Mouse (Mus musculus): ENCODE measurements around the gene Mrnip. TPM values are rescaled to one million over a fixed set of nuclear protein-coding genes. Genes with fewer than 3 reads are reported as not detected.

The Mrnip gene
- total RNA-seq, 1 experiment = 13.0 TPM

GRCm38 (mm10) chr11:50198219-50198846 is 24.1 kb downstream of the Mrnip start:
- Histone ChIP-seq H3K9me3 (ENCODE audit: control insufficient read depth, insufficient read depth, low read depth, low read length) (no peaks in the 10 kb centered on the region), H3K27ac (ENCODE audit: insufficient read depth, low read depth, low read length, poor library complexity, severe bottlenecking) (no peak overlapping the region), H3K4me1 (ENCODE audit: control insufficient read depth in 2 of 2, insufficient read depth in 2 of 2, low read length in 2 of 2, poor library complexity in 1 of 2) (0 out of 4 replicates have a peak, but pooled peaks cover 0 to 4% of the 10 kb centered on the region in 2 experiments), H3K36me3 (ENCODE audit: control insufficient read depth, insufficient read depth, low read length, poor library complexity, severe bottlenecking) (peaks cover 44% of the 10 kb centered on the region), H3K4me3 (ENCODE audit: insufficient read depth in 1 of 2, low read depth in 1 of 2, low read length in 2 of 2, poor library complexity in 1 of 2, severe bottlenecking in 1 of 2) (no peak overlapping the region), H3K9ac (ENCODE audit: insufficient read depth, low read depth, low read length, poor library complexity, severe bottlenecking) (no peak overlapping the region)
- DNase-seq (ENCODE audit: low read depth, low spot score) = no peak
- in situ Hi-C loops (cut with MboI; ENCODE audit: low sequenced_read_pairs in 2 of 2, unreplicated experiment in 2 of 2) = no loop called here
- TF ChIP-seq ZNF384 (IDR thresholded peaks at IDR 0.05; ENCODE audit: low read depth, low read length) (peak; percentile 53; the same call in 1 of the 2 replicates), CHD2 (IDR thresholded peaks at IDR 0.05; ENCODE audit: low read depth, low read length) (no peak)

- Histone ChIP-seq H3K9me3 (ENCODE audit: control insufficient read depth, insufficient read depth, low read depth, low read length) (no peaks in the 10 kb centered on the region), H3K4me3 (ENCODE audit: insufficient read depth in 1 of 2, low read depth in 1 of 2, low read length in 2 of 2, poor library complexity in 1 of 2, severe bottlenecking in 1 of 2) (no peak overlapping the region), H3K9ac (ENCODE audit: insufficient read depth, low read depth, low read length, poor library complexity, severe bottlenecking) (no peak overlapping the region), H3K27ac (ENCODE audit: insufficient read depth, low read depth, low read length, poor library complexity, severe bottlenecking) (no peak overlapping the region), H3K36me3 (ENCODE audit: control insufficient read depth, insufficient read depth, low read length, poor library complexity, severe bottlenecking) (peaks cover 48% of the 10 kb centered on the region), H3K4me1 (ENCODE audit: control insufficient read depth in 2 of 2, insufficient read depth in 2 of 2, low read length in 2 of 2, poor library complexity in 1 of 2) (0 out of 4 replicates have a peak, but pooled peaks cover 0 to 4% of the 10 kb centered on the region in 2 experiments)
- no peak for DNase-seq (ENCODE audit: low read depth, low spot score)
- TF ChIP-seq ZNF384 (IDR thresholded peaks at IDR 0.05; ENCODE audit: low read depth, low read length) (no peak), ZC3H11A (IDR thresholded peaks at IDR 0.05; ENCODE audit: borderline replicate concordance, low read depth, low read length) (no peak), MAFK (IDR thresholded peaks at IDR 0.05; ENCODE audit: insufficient read depth, low read depth, low read length) (no peak), CHD2 (IDR thresholded peaks at IDR 0.05; ENCODE audit: low read depth, low read length) (no peak), HCFC1 (IDR thresholded peaks at IDR 0.05; ENCODE audit: borderline replicate concordance, insufficient read depth, low read length) (no peak)
- in situ Hi-C loops (cut with MboI; ENCODE audit: low sequenced_read_pairs in 2 of 2, unreplicated experiment in 2 of 2) = no loop called here
Observed at GRCm38 (mm10) chr11:50198916-50199315, 24.7 kb downstream of the Mrnip start.

GRCm38 (mm10) chr11:50200613-50201012 is 26.4 kb downstream of the Mrnip start:
- Histone ChIP-seq H3K9ac (ENCODE audit: insufficient read depth, low read depth, low read length, poor library complexity, severe bottlenecking) (no peak overlapping the region), H3K9me3 (ENCODE audit: control insufficient read depth, insufficient read depth, low read depth, low read length) (no peaks in the 10 kb centered on the region), H3K4me1 (ENCODE audit: control insufficient read depth in 2 of 2, insufficient read depth in 2 of 2, low read length in 2 of 2, poor library complexity in 1 of 2) (no peaks in the 10 kb centered on the region), H3K36me3 (ENCODE audit: control insufficient read depth, insufficient read depth, low read length, poor library complexity, severe bottlenecking) (peaks cover 62% of the 10 kb centered on the region), H3K27ac (ENCODE audit: insufficient read depth, low read depth, low read length, poor library complexity, severe bottlenecking) (no peak overlapping the region), H3K4me3 (ENCODE audit: insufficient read depth in 1 of 2, low read depth in 1 of 2, low read length in 2 of 2, poor library complexity in 1 of 2, severe bottlenecking in 1 of 2) (no peak overlapping the region)
- in situ Hi-C loops (cut with MboI; ENCODE audit: low sequenced_read_pairs in 2 of 2, unreplicated experiment in 2 of 2) = no loop called here
- TF ChIP-seq MAFK (IDR thresholded peaks at IDR 0.05; ENCODE audit: insufficient read depth, low read depth, low read length) (no peak), ZC3H11A (IDR thresholded peaks at IDR 0.05; ENCODE audit: borderline replicate concordance, low read depth, low read length) (no peak), HCFC1 (IDR thresholded peaks at IDR 0.05; ENCODE audit: borderline replicate concordance, insufficient read depth, low read length) (no peak), CHD2 (IDR thresholded peaks at IDR 0.05; ENCODE audit: low read depth, low read length) (no peak), ZNF384 (IDR thresholded peaks at IDR 0.05; ENCODE audit: low read depth, low read length) (no peak)
- no peak for DNase-seq (ENCODE audit: low read depth, low spot score)

- no peak for DNase-seq (ENCODE audit: low read depth, low spot score)
- Histone ChIP-seq H3K27ac (ENCODE audit: insufficient read depth, low read depth, low read length, poor library complexity, severe bottlenecking) (no peak overlapping the region), H3K9ac (ENCODE audit: insufficient read depth, low read depth, low read length, poor library complexity, severe bottlenecking) (no peak overlapping the region), H3K4me3 (ENCODE audit: insufficient read depth in 1 of 2, low read depth in 1 of 2, low read length in 2 of 2, poor library complexity in 1 of 2, severe bottlenecking in 1 of 2) (no peak overlapping the region), H3K36me3 (ENCODE audit: control insufficient read depth, insufficient read depth, low read length, poor library complexity, severe bottlenecking) (peaks cover 71% of the 10 kb centered on the region), H3K9me3 (ENCODE audit: control insufficient read depth, insufficient read depth, low read depth, low read length) (no peaks in the 10 kb centered on the region), H3K4me1 (ENCODE audit: control insufficient read depth in 2 of 2, insufficient read depth in 2 of 2, low read length in 2 of 2, poor library complexity in 1 of 2) (no peaks in the 10 kb centered on the region)
- in situ Hi-C loops (cut with MboI; ENCODE audit: low sequenced_read_pairs in 2 of 2, unreplicated experiment in 2 of 2) = no loop called here
- TF ChIP-seq HCFC1 (IDR thresholded peaks at IDR 0.05; ENCODE audit: borderline replicate concordance, insufficient read depth, low read length) (no peak), ZC3H11A (IDR thresholded peaks at IDR 0.05; ENCODE audit: borderline replicate concordance, low read depth, low read length) (no peak), ZNF384 (IDR thresholded peaks at IDR 0.05; ENCODE audit: low read depth, low read length) (no peak), MAFK (IDR thresholded peaks at IDR 0.05; ENCODE audit: insufficient read depth, low read depth, low read length) (no peak), CHD2 (IDR thresholded peaks at IDR 0.05; ENCODE audit: low read depth, low read length) (no peak)
Observed at GRCm38 (mm10) chr11:50201590-50201989, 27.3 kb downstream of the Mrnip start.
